In the genomic region with DNA sequence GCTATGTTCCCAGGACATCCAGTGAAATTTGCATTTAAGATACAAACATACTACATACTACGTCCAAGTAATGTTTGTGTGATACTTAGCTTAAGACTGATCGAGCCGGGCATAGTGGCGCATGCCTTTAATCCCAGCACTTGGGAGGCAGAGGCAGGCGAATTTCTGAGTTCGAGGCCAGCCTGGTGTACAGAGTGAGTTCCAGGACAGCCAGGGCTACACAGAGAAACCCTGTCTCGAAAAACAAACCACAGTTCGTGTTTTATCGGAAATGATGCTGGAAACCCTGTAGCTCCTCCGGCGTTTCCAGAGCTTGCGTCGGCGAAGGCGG, we compare ENCODE assay signal across 8 mouse cellular contexts. TPM values are rescaled to one million over a fixed set of nuclear protein-coding genes. Genes with fewer than 3 reads are reported as not detected.
DNase-seq lines count a peak whose midpoint lies in the region; ATAC-seq and TF ChIP-seq lines count a peak whose summit lies in the region.
"Not testable (repeated sequence)": the region's sequence is repeated elsewhere in the genome, so short reads cannot be mapped to it uniquely, and the experiment has no call there.

No protein-coding gene starts in this region.

- H3K27ac ChIP-seq in brown adipose tissue, adult 24 weeks (replicated peaks; ENCODE audit: low read depth, low read length) = peak overlapping the region; percentile 73
- peak overlapping the region; percentile 85 for H3K27ac ChIP-seq in forebrain, embryonic 12.5 days
- peak overlapping the region; percentile 82 for H3K27ac ChIP-seq in heart, embryonic 15.5 days
- H3K27ac ChIP-seq in intestine, embryonic 16.5 days (ENCODE audit: low read length) = peak overlapping the region; percentile 66
- peak overlapping the region; percentile 67 for H3K27ac ChIP-seq in limb, embryonic 14.5 days (replicated peaks; ENCODE audit: low read depth, low read length)
- H3K27ac ChIP-seq in lung, embryonic 16.5 days (ENCODE audit: low read length) = peak overlapping the region; percentile 79
- peak overlapping the region; percentile 65 for H3K27ac ChIP-seq in testis, adult 2 months (ENCODE audit: control insufficient read depth, insufficient read depth, low read depth, low read length)

- TF ChIP-seq CTCF in testis, adult 2 months (IDR thresholded peaks at IDR 0.05; ENCODE audit: control insufficient read depth, insufficient read depth, insufficient replicate concordance, low read depth, low read length) = not testable (repeated sequence)

- H3K4me3 ChIP-seq in brown adipose tissue, adult 24 weeks (ENCODE audit: insufficient read depth, low read depth, low read length) = peak overlapping the region; percentile 68
- peak overlapping the region; percentile 99 for H3K4me3 ChIP-seq in forebrain, embryonic 12.5 days (replicated peaks)
- H3K4me3 ChIP-seq in heart, embryonic 15.5 days = peak overlapping the region; percentile 79
- H3K4me3 ChIP-seq in intestine, embryonic 16.5 days (ENCODE audit: low read length) = peak overlapping the region; percentile 92
- peak overlapping the region; percentile 94 for H3K4me3 ChIP-seq in limb, embryonic 14.5 days (replicated peaks; ENCODE audit: low read length)
- H3K4me3 ChIP-seq in lung, embryonic 16.5 days (ENCODE audit: low read length) = peak overlapping the region; percentile 97
- H3K4me3 ChIP-seq in testis, adult 2 months (ENCODE audit: control insufficient read depth, low read depth, low read length) = peak overlapping the region; percentile 90

- H3K4me1 ChIP-seq in brown adipose tissue, adult 24 weeks (ENCODE audit: control insufficient read depth, insufficient read depth, insufficient read length, low read length) = peaks cover 13% of the 10 kb centered on the region
- H3K4me1 ChIP-seq in forebrain, embryonic 12.5 days = peaks cover 38% of the 10 kb centered on the region
- H3K4me1 ChIP-seq in heart, embryonic 15.5 days (replicated peaks) = peaks cover 36% of the 10 kb centered on the region
- peaks cover 25% of the 10 kb centered on the region for H3K4me1 ChIP-seq in intestine, embryonic 16.5 days (ENCODE audit: control insufficient read depth, insufficient read depth, low read length)
- H3K4me1 ChIP-seq in limb, embryonic 14.5 days (ENCODE audit: control insufficient read depth, insufficient read depth, low read length) = peaks cover 26% of the 10 kb centered on the region
- H3K4me1 ChIP-seq in lung, embryonic 16.5 days (replicated peaks; ENCODE audit: control insufficient read depth, insufficient read depth, low read length) = peaks cover 26% of the 10 kb centered on the region
- H3K4me1 ChIP-seq in testis, adult 2 months (ENCODE audit: control insufficient read depth, insufficient read depth, low read length) = not testable (repeated sequence)

- not testable (repeated sequence) for DNase-seq in limb, embryonic 14.5 days (ENCODE audit: low spot score)
- DNase-seq in naive thymus-derived CD4-positive, alpha-beta T cell, adult 2 months (ENCODE audit: low read depth) = peak; percentile 47

- H3K4me2 ChIP-seq in forebrain, embryonic 12.5 days = peak overlapping the region; percentile 86
- H3K4me2 ChIP-seq in heart, embryonic 15.5 days = peak overlapping the region; percentile 74
- peak overlapping the region; percentile 61 for H3K4me2 ChIP-seq in intestine, embryonic 16.5 days (ENCODE audit: low read depth, low read length)
- peak overlapping the region; percentile 57 for H3K4me2 ChIP-seq in limb, embryonic 14.5 days (replicated peaks; ENCODE audit: low read depth, low read length, severe bottlenecking)
- peak overlapping the region; percentile 63 for H3K4me2 ChIP-seq in lung, embryonic 16.5 days (ENCODE audit: low read depth, low read length)

- not testable (repeated sequence) for ATAC-seq in forebrain, embryonic 12.5 days (ENCODE audit: low FRiP score); heart, embryonic 15.5 days (replicated peaks; ENCODE audit: insufficient number of reproducible peaks, insufficient read depth, low FRiP score, low read depth); lung, embryonic 16.5 days (ENCODE audit: low read depth)
- ATAC-seq in intestine, embryonic 16.5 days = peak; percentile 5
- peak; percentile 10; the same call in 1 of the 2 replicates for ATAC-seq in limb, embryonic 14.5 days (ENCODE audit: low FRiP score, low read depth)

- not testable (repeated sequence) for H3K27me3 ChIP-seq in forebrain, embryonic 12.5 days; heart, embryonic 15.5 days; intestine, embryonic 16.5 days (replicated peaks; ENCODE audit: control insufficient read depth, insufficient read depth, low read length); limb, embryonic 14.5 days (ENCODE audit: control insufficient read depth, insufficient read depth, low read length); lung, embryonic 16.5 days (ENCODE audit: control insufficient read depth, insufficient read depth, low read depth, low read length); testis, adult 2 months (ENCODE audit: control insufficient read depth, insufficient read depth, low read length)

- TF ChIP-seq POLR2A in limb, embryonic 14.5 days (IDR thresholded peaks at IDR 0.05; ENCODE audit: borderline replicate concordance, extremely low read depth, insufficient read depth, insufficient read length); testis, adult 2 months (IDR thresholded peaks at IDR 0.05; ENCODE audit: control insufficient read depth, low read depth, low read length): not testable (repeated sequence)

- peak overlapping the region; percentile 99; the same call in 1 of the 2 replicates for H3K9ac ChIP-seq in forebrain, embryonic 12.5 days
- peak overlapping the region; percentile 96 for H3K9ac ChIP-seq in heart, embryonic 15.5 days
- peak overlapping the region; percentile 91 for H3K9ac ChIP-seq in intestine, embryonic 16.5 days (ENCODE audit: low read depth, low read length)
- H3K9ac ChIP-seq in limb, embryonic 14.5 days (ENCODE audit: low read depth, low read length, severe bottlenecking) = peak overlapping the region; percentile 93
- H3K9ac ChIP-seq in lung, embryonic 16.5 days (ENCODE audit: low read length) = peak overlapping the region; percentile 94

- WGBS in forebrain, embryonic 12.5 days = 10% methylated on average over 15 of the region's 15 CpGs
- WGBS in heart, embryonic 15.5 days = 8% methylated on average over 15 of the region's 15 CpGs
- WGBS in intestine, embryonic 16.5 days = 7% methylated on average over 15 of the region's 15 CpGs
- 11% methylated on average over 15 of the region's 15 CpGs for WGBS in limb, embryonic 14.5 days
- WGBS in lung, embryonic 16.5 days = 11% methylated on average over 15 of the region's 15 CpGs

- H3K9me3 ChIP-seq in forebrain, embryonic 12.5 days; heart, embryonic 15.5 days (replicated peaks); intestine, embryonic 16.5 days (ENCODE audit: control insufficient read depth, low read length); limb, embryonic 14.5 days (ENCODE audit: control insufficient read depth, low read length); lung, embryonic 16.5 days (ENCODE audit: control insufficient read depth, low read length): not testable (repeated sequence)

- H3K36me3 ChIP-seq in forebrain, embryonic 12.5 days (replicated peaks); heart, embryonic 15.5 days; intestine, embryonic 16.5 days (ENCODE audit: control insufficient read depth, insufficient read depth, low read length); limb, embryonic 14.5 days (ENCODE audit: control insufficient read depth, insufficient read depth, low read length); lung, embryonic 16.5 days (ENCODE audit: control insufficient read depth, insufficient read depth, low read length); testis, adult 2 months (ENCODE audit: control insufficient read depth, insufficient read depth, low read length): not testable (repeated sequence)

RNA-seq across cellular contexts. Expression of a gene that starts 0.3 kb away (rescaled TPM):
- polyA plus RNA-seq in brown adipose tissue, adult 24 weeks (2012; ENCODE audit: insufficient read depth, insufficient read length, missing spikeins) = 9.2 and 10.0 TPM in 2 replicates
- 25.5 and 26.9 TPM in 2 replicates for polyA plus RNA-seq in forebrain, embryonic 12.5 days (2016; fragmentation: Nextera tagmentation; extraction: Ambion mirVana)
- polyA plus RNA-seq in heart, embryonic 15.5 days (2015; fragmentation: Nextera tagmentation; extraction: Ambion mirVana) = 12.5 and 18.1 TPM in 2 replicates
- 11.0 and 15.4 TPM in 2 replicates for polyA plus RNA-seq in intestine, embryonic 16.5 days (2015; fragmentation: Nextera tagmentation; extraction: Ambion mirVana)
- polyA plus RNA-seq in limb, embryonic 14.5 days (2012; rRNA removed) = 91.4 and 112 TPM in 2 replicates
- 29.9 and 31.8 TPM in 2 replicates for polyA plus RNA-seq in limb, embryonic 14.5 days (2014; fragmentation: Nextera tagmentation; extraction: Ambion mirVana)
- polyA plus RNA-seq in lung, embryonic 16.5 days (2015; fragmentation: Nextera tagmentation; extraction: Ambion mirVana) = 15.0 and 18.1 TPM in 2 replicates
- polyA plus RNA-seq in testis, adult 2 months (2012; rRNA removed) = 45.4 and 50.0 TPM in 2 replicates

RNA-seq across cellular contexts. Expression of a gene that starts 10.9 kb away (rescaled TPM):
- polyA plus RNA-seq in brown adipose tissue, adult 24 weeks (2012; ENCODE audit: insufficient read depth, insufficient read length, missing spikeins) = not detected in 2 replicates
- polyA plus RNA-seq in forebrain, embryonic 12.5 days (2016; fragmentation: Nextera tagmentation; extraction: Ambion mirVana) = not detected in 2 replicates
- 0.26 TPM in 1 of 2 replicates, not detected in the other for polyA plus RNA-seq in heart, embryonic 15.5 days (2015; fragmentation: Nextera tagmentation; extraction: Ambion mirVana)
- polyA plus RNA-seq in intestine, embryonic 16.5 days (2015; fragmentation: Nextera tagmentation; extraction: Ambion mirVana) = 0.29 TPM in 1 of 2 replicates, not detected in the other
- 0.47 and 0.58 TPM in 2 replicates for polyA plus RNA-seq in limb, embryonic 14.5 days (2012; rRNA removed)
- 0.33 and 0.41 TPM in 2 replicates for polyA plus RNA-seq in limb, embryonic 14.5 days (2014; fragmentation: Nextera tagmentation; extraction: Ambion mirVana)
- 1.1 and 2.3 TPM in 2 replicates for polyA plus RNA-seq in lung, embryonic 16.5 days (2015; fragmentation: Nextera tagmentation; extraction: Ambion mirVana)
- 0.19 TPM in 1 of 2 replicates, not detected in the other for polyA plus RNA-seq in testis, adult 2 months (2012; rRNA removed)

RNA-seq across cellular contexts. Expression of a gene that starts 19.1 kb away (rescaled TPM):
- polyA plus RNA-seq in brown adipose tissue, adult 24 weeks (2012; ENCODE audit: insufficient read depth, insufficient read length, missing spikeins) = 20.1 and 32.2 TPM in 2 replicates
- 18.3 and 21.9 TPM in 2 replicates for polyA plus RNA-seq in forebrain, embryonic 12.5 days (2016; fragmentation: Nextera tagmentation; extraction: Ambion mirVana)
- 55.5 and 61.4 TPM in 2 replicates for polyA plus RNA-seq in heart, embryonic 15.5 days (2015; fragmentation: Nextera tagmentation; extraction: Ambion mirVana)
- polyA plus RNA-seq in intestine, embryonic 16.5 days (2015; fragmentation: Nextera tagmentation; extraction: Ambion mirVana) = 37.5 and 38.6 TPM in 2 replicates
- 56.2 and 65.0 TPM in 2 replicates for polyA plus RNA-seq in limb, embryonic 14.5 days (2012; rRNA removed)
- polyA plus RNA-seq in limb, embryonic 14.5 days (2014; fragmentation: Nextera tagmentation; extraction: Ambion mirVana) = 60.1 and 71.5 TPM in 2 replicates
- 95.5 and 98.1 TPM in 2 replicates for polyA plus RNA-seq in lung, embryonic 16.5 days (2015; fragmentation: Nextera tagmentation; extraction: Ambion mirVana)
- polyA plus RNA-seq in testis, adult 2 months (2012; rRNA removed) = 3.3 and 3.9 TPM in 2 replicates

RNA-seq across cellular contexts. Expression of a gene that starts 20.6 kb away (rescaled TPM):
- not detected in 2 replicates for polyA plus RNA-seq in brown adipose tissue, adult 24 weeks (2012; ENCODE audit: insufficient read depth, insufficient read length, missing spikeins)
- polyA plus RNA-seq in forebrain, embryonic 12.5 days (2016; fragmentation: Nextera tagmentation; extraction: Ambion mirVana) = 27.8 and 33.5 TPM in 2 replicates
- polyA plus RNA-seq in heart, embryonic 15.5 days (2015; fragmentation: Nextera tagmentation; extraction: Ambion mirVana) = 0.44 and 3.0 TPM in 2 replicates
- polyA plus RNA-seq in intestine, embryonic 16.5 days (2015; fragmentation: Nextera tagmentation; extraction: Ambion mirVana) = 6.0 and 6.9 TPM in 2 replicates
- polyA plus RNA-seq in limb, embryonic 14.5 days (2012; rRNA removed) = 2.6 and 3.0 TPM in 2 replicates
- 3.1 and 4.9 TPM in 2 replicates for polyA plus RNA-seq in limb, embryonic 14.5 days (2014; fragmentation: Nextera tagmentation; extraction: Ambion mirVana)
- polyA plus RNA-seq in lung, embryonic 16.5 days (2015; fragmentation: Nextera tagmentation; extraction: Ambion mirVana) = 1.5 and 1.9 TPM in 2 replicates
- polyA plus RNA-seq in testis, adult 2 months (2012; rRNA removed) = 0.20 and 0.30 TPM in 2 replicates

RNA-seq across cellular contexts. Expression of a gene that starts 26.8 kb away (rescaled TPM):
- polyA plus RNA-seq in brown adipose tissue, adult 24 weeks (2012; ENCODE audit: insufficient read depth, insufficient read length, missing spikeins) = 32.8 and 36.9 TPM in 2 replicates
- 49.1 and 50.2 TPM in 2 replicates for polyA plus RNA-seq in forebrain, embryonic 12.5 days (2016; fragmentation: Nextera tagmentation; extraction: Ambion mirVana)
- 26.3 and 26.8 TPM in 2 replicates for polyA plus RNA-seq in heart, embryonic 15.5 days (2015; fragmentation: Nextera tagmentation; extraction: Ambion mirVana)
- polyA plus RNA-seq in intestine, embryonic 16.5 days (2015; fragmentation: Nextera tagmentation; extraction: Ambion mirVana) = 47.3 and 48.5 TPM in 2 replicates
- polyA plus RNA-seq in limb, embryonic 14.5 days (2012; rRNA removed) = 27.3 and 34.2 TPM in 2 replicates
- polyA plus RNA-seq in limb, embryonic 14.5 days (2014; fragmentation: Nextera tagmentation; extraction: Ambion mirVana) = 38.6 and 39.5 TPM in 2 replicates
- polyA plus RNA-seq in lung, embryonic 16.5 days (2015; fragmentation: Nextera tagmentation; extraction: Ambion mirVana) = 37.2 and 41.9 TPM in 2 replicates
- polyA plus RNA-seq in testis, adult 2 months (2012; rRNA removed) = 144 and 150 TPM in 2 replicates
